Mouse (Mus musculus) hindbrain, embryonic 14.5 days (tissue): ENCODE results near the gene Hdgf. TPM values are rescaled to one million over a fixed set of nuclear protein-coding genes. Genes with fewer than 3 reads are reported as not detected.
"Not testable (repeated sequence)": the region's sequence is repeated elsewhere in the genome, so short reads cannot be mapped to it uniquely, and the experiment has no call there.

Experiments used
- ATAC-seq: fragments of 200-750 bp; cut with Nextera tagmentation; 2 replicates; pipeline ENCODE4 v1.8.0; 2017; ENCODE audit warnings: moderate number of reproducible peaks, mild to moderate bottlenecking, moderate TSS enrichment, moderate library complexity; ENCODE audit not compliant: low FRiP score
- DNase-seq: peaks from one replicate; pipeline ENCODE4 v3.0.0-alpha.2; 2015; ENCODE audit warnings: low spot score
- H3K27ac ChIP-seq: fragments of 300-500 bp; sonication (generic); 2 replicates; pipeline ENCODE4 v1.5.1; 2014; ENCODE audit warnings: mild to moderate bottlenecking, moderate library complexity
- H3K27me3 ChIP-seq: fragments of 300-500 bp; sonication (generic); 2 replicates; pipeline ENCODE4 v1.6.1; 2014; ENCODE audit warnings: mild to moderate bottlenecking, low read length, mixed read lengths; ENCODE audit not compliant: control insufficient read depth, insufficient read depth
- H3K36me3 ChIP-seq: fragments of 300-500 bp; sonication (generic); replicated peaks from 2 replicates; pipeline ENCODE4 v1.6.1; 2014; ENCODE audit not compliant: control insufficient read depth, insufficient read depth
- H3K4me1 ChIP-seq: fragments of 300-500 bp; sonication (generic); replicated peaks from 2 replicates; pipeline ENCODE4 v1.6.1; 2014; ENCODE audit warnings: antibody characterized with exemption, low read length, mixed read lengths; ENCODE audit not compliant: control insufficient read depth, insufficient read depth
- H3K4me2 ChIP-seq: fragments of 300-500 bp; sonication (generic); replicated peaks from 2 replicates; pipeline ENCODE4 v1.6.1; 2014; ENCODE audit warnings: mild to moderate bottlenecking, moderate library complexity
- H3K4me3 ChIP-seq: fragments of 300-500 bp; sonication (generic); replicated peaks from 2 replicates; pipeline ENCODE4 v1.5.1; 2014; ENCODE audit warnings: mild to moderate bottlenecking, low read length
- H3K9ac ChIP-seq: fragments of 300-500 bp; sonication (generic); 2 replicates; pipeline ENCODE4 v1.6.1; 2014
- H3K9me3 ChIP-seq: fragments of 300-500 bp; sonication (generic); 2 replicates; pipeline ENCODE4 v1.6.1; 2016; ENCODE audit warnings: low read length; ENCODE audit not compliant: control insufficient read depth
- WGBS: fragments of 180-500 bp; shearing (Covaris S2); extraction: QIAGEN DNeasy Blood & Tissue Kit; methylation state at CpG from one replicate; pipeline ENCODE4 v1.1.7; 2014; 5-methylcytosine and 5-hydroxymethylcytosine counted together
- polyA plus RNA-seq: library from polyadenylated mRNA; unstranded; fragments of >200 nt; fragmentation: Nextera tagmentation; extraction: Ambion mirVana; gene quantifications from 2 replicates; pipeline ENCODE4 v1.2.1, GENCODE M21; 2014

Hdgf gene
- 163 and 179 TPM in 2 replicates for polyA plus RNA-seq

GRCm38 (mm10) chr3:87905880-87906485, at the start of gene Hdgf:
TSS of gene Hdgf (plus strand) at chr3:87906321.
- Histone ChIP-seq H3K27ac (peak within 1 kb of the TSS; percentile 88), H3K9ac (peak within 1 kb of the TSS; percentile 79), H3K9me3 (no peaks in the 10 kb centered on the region), H3K27me3 (no peaks in the 10 kb centered on the region), H3K36me3 (no peaks in the 10 kb centered on the region), H3K4me2 (peak within 1 kb of the TSS; percentile 89), H3K4me3 (peak within 1 kb of the TSS; percentile 75), H3K4me1 (peaks cover 30% of the 10 kb centered on the region)
- ATAC-seq (peak; percentile 94), DNase-seq (peak; percentile 93)
- WGBS = under 1% methylated on average over 56 of the region's 57 CpGs

DNA sequence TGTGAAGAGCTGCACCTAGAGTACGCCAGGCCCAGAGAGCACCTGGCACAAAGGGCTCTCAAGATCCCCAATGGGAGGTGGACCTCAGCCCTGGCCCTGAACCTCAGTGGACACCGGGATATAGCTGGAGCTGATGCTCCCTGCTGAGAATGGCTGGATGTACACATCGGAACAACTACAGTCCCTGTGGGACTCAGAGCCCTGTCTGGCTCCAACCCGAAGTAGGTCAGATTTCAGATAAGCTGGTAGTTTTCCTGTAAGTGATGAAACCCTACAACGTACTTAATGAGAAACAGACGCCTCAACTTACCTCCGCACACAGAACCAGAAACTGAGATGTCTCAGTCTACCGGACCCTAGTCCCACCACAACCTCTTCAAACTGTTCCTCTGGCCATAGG, 48.5 kb upstream of the Hdgf start:
- Histone ChIP-seq H3K27ac (no peak overlapping the region), H3K9ac (no peak overlapping the region), H3K4me3 (no peak overlapping the region), H3K27me3 (no peaks in the 10 kb centered on the region), H3K36me3 (peaks cover 51% of the 10 kb centered on the region), H3K9me3 (no peaks in the 10 kb centered on the region), H3K4me2 (no peak overlapping the region), H3K4me1 (peaks cover 6% of the 10 kb centered on the region; the same call in 1 of the 2 replicates)
- DNase-seq (no peak), ATAC-seq (no peak)
- 91% methylated on average over 8 of the region's 8 CpGs for WGBS

GRCm38 (mm10) chr3:87859813-87860212, 46.3 kb upstream of the Hdgf start:
- Histone ChIP-seq H3K4me1 (no peaks in the 10 kb centered on the region; the same call in 1 of the 2 replicates), H3K27ac (no peak overlapping the region), H3K4me3 (no peak overlapping the region), H3K27me3 (no peaks in the 10 kb centered on the region), H3K9me3 (no peaks in the 10 kb centered on the region), H3K36me3 (peaks cover 68% of the 10 kb centered on the region), H3K9ac (no peak overlapping the region), H3K4me2 (no peak overlapping the region)
- DNase-seq (peak; percentile 73), ATAC-seq (peak; percentile 53; the same call in 1 of the 2 replicates)
- WGBS = 26% methylated on average over 3 of the region's 3 CpGs

GRCm38 (mm10) chr3:87864111-87864510, 42.0 kb upstream of the Hdgf start:
- H3K4me2 ChIP-seq, ATAC-seq, H3K9me3 ChIP-seq, H3K9ac ChIP-seq, H3K27me3 ChIP-seq, H3K4me3 ChIP-seq, DNase-seq, H3K27ac ChIP-seq, H3K4me1 ChIP-seq: not testable (repeated sequence)
- 96% methylated on average over 4 of the region's 4 CpGs for WGBS
- H3K36me3 ChIP-seq = peaks cover 87% of the 10 kb centered on the region

GRCm38 (mm10) chr3:87877730-87878129, 28.4 kb upstream of the Hdgf start:
- Histone ChIP-seq H3K27ac (no peak overlapping the region), H3K27me3 (no peaks in the 10 kb centered on the region), H3K36me3 (peaks cover 23% of the 10 kb centered on the region), H3K4me1 (0 out of 2 replicates have a peak, but pooled peaks cover 3% of the 10 kb centered on the region), H3K4me3 (no peak overlapping the region), H3K9ac (no peak overlapping the region), H3K9me3 (no peaks in the 10 kb centered on the region), H3K4me2 (no peak overlapping the region)
- 92% methylated on average over 4 of the region's 4 CpGs for WGBS
- ATAC-seq = no peak
- no peak for DNase-seq

GRCm38 (mm10) chr3:87884291-87884690, 21.8 kb upstream of the Hdgf start:
- DNase-seq = no peak
- H3K4me1 ChIP-seq = peaks cover 21% of the 10 kb centered on the region
- peaks cover 18% of the 10 kb centered on the region for H3K36me3 ChIP-seq
- peak overlapping the region; percentile 85 for H3K4me3 ChIP-seq
- H3K9me3 ChIP-seq = 0 out of 2 replicates have a peak, but pooled peaks cover 4% of the 10 kb centered on the region
- H3K9ac ChIP-seq = peak overlapping the region; percentile 90
- H3K27ac ChIP-seq = no peak overlapping the region
- H3K27me3 ChIP-seq = no peaks in the 10 kb centered on the region
- no peak for ATAC-seq
- H3K4me2 ChIP-seq = peak overlapping the region; percentile 67
- WGBS = 7% methylated on average over 3 of the region's 3 CpGs

- H3K4me1 ChIP-seq = peaks cover 21% of the 10 kb centered on the region
- no peaks in the 10 kb centered on the region for H3K27me3 ChIP-seq
- ATAC-seq = no peak
- H3K4me3 ChIP-seq = peak overlapping the region; percentile 85
- H3K36me3 ChIP-seq = peaks cover 18% of the 10 kb centered on the region
- peak; percentile 26 for DNase-seq
- 0 out of 2 replicates have a peak, but pooled peaks cover 4% of the 10 kb centered on the region for H3K9me3 ChIP-seq
- H3K9ac ChIP-seq = peak overlapping the region; percentile 90
- peak overlapping the region; percentile 67 for H3K4me2 ChIP-seq
- H3K27ac ChIP-seq = peak overlapping the region; percentile 87
- WGBS = 0% methylated on average over 28 of the region's 28 CpGs
Observed at GRCm38 (mm10) chr3:87884708-87885251, 21.3 kb upstream of the Hdgf start.

GRCm38 (mm10) chr3:87885281-87886003, 20.7 kb upstream of the Hdgf start, which contains the start of gene Prcc:
TSS of gene Prcc (minus strand) at chr3:87885608.
- WGBS = under 1% methylated on average over 33 of the region's 33 CpGs
- H3K4me1 ChIP-seq = peaks cover 21% of the 10 kb centered on the region
- peak; percentile 99 for ATAC-seq

GRCm38 (mm10) chr3:87886004-87886365, 20.1 kb upstream of the Hdgf start:
- Histone ChIP-seq H3K9ac (peak overlapping the region; percentile 44; the same call in 1 of the 2 replicates), H3K36me3 (peaks cover 8% of the 10 kb centered on the region; the same call in 1 of the 2 replicates), H3K4me1 (peaks cover 21% of the 10 kb centered on the region), H3K4me2 (peak overlapping the region; percentile 47), H3K27me3 (no peaks in the 10 kb centered on the region), H3K27ac (no peak overlapping the region), H3K9me3 (0 out of 2 replicates have a peak, but pooled peaks cover 4% of the 10 kb centered on the region), H3K4me3 (peak overlapping the region; percentile 85)
- ATAC-seq (no peak), DNase-seq (no peak)
- WGBS = 18% methylated on average over 10 of the region's 10 CpGs

More at GRCm38 (mm10) chr3:87885281-87886003, 20.7 kb upstream of the Hdgf start, which contains the start of gene Prcc:
- Histone ChIP-seq H3K27me3 (no peaks in the 10 kb centered on the region), H3K4me2 (peak within 1 kb of the TSS; percentile 67), H3K9ac (peak within 1 kb of the TSS; percentile 90), H3K4me3 (peak within 1 kb of the TSS; percentile 85), H3K36me3 (peaks cover 13% of the 10 kb centered on the region), H3K9me3 (0 out of 2 replicates have a peak, but pooled peaks cover 4% of the 10 kb centered on the region), H3K27ac (peak within 1 kb of the TSS; percentile 87)
- peak; percentile 96 for DNase-seq
